Mouse (Mus musculus): ENCODE measurements around the gene Prss48.

The Prss48 gene

GRCm38 (mm10) chr3:86002423-86002822 lies at the start of gene Prss48:
TSS of gene Prss48 (minus strand) at chr3:86002491.
- no peak for DNase-seq (ENCODE audit: low spot score)

DNA sequence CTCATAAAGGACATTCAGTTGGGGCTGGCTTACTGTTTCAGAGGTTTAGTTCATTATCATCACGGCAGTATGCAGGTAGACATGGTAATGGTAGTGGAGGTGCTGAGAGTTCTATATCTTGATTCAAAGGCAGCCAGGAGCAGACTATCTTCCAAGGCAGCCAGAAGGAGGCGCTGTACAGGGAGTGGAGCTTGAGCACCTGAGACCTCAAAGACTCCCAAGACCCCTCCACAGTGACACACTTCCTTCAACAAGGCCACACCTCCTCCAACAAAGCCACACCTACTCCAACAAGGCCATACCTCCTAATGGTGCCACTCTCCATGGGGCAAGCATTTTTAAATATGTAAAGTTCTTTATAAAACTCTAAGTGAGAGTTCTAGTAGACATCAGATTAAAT lies 46.8 kb upstream of the Prss48 start:
- DNase-seq (ENCODE audit: low spot score): no peak

- DNase-seq (ENCODE audit: low spot score): no peak
These were observed 45.6 kb upstream of the Prss48 start for GRCm38 (mm10) chr3:86047686-86048408.

- DNase-seq (ENCODE audit: low spot score): no peak
These were observed 38.3 kb upstream of the Prss48 start for GRCm38 (mm10) chr3:86040286-86041201.

- no peak for DNase-seq (ENCODE audit: low spot score)
These were observed 36.4 kb upstream of the Prss48 start for GRCm38 (mm10) chr3:86038648-86039047.

- no peak for DNase-seq (ENCODE audit: low spot score)
These were observed 35.7 kb upstream of the Prss48 start for GRCm38 (mm10) chr3:86037926-86038484.

DNA sequence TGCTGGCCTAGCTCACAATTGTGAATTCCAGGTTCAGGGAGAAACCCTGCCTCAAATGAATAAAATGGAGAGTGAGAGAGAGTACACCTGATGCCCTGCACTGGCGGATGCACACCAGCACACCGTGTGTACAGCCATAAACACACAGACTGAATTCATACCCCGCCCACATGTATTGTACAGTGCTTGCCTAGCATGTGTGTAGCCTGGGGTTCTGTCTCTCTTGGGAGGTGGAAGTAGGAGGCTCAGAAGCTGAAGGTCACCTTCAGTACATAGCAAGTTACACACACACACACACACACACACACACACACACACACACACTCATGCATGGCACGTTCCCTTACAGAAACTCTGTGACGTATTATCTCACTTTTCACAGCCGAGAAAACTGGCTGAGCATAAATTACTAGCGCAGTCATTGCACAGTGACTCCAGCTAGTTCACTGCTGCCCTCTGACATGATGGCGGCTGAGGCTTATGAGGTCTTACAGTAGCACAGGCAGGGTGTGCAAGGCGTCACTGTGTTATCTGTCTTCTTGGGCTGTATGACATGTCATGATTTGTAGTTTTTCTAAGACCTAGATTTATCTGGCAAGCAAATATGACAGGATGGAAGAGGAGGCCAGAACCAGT lies 31.3 kb upstream of the Prss48 start:
- no peak for DNase-seq (ENCODE audit: low spot score)

GRCm38 (mm10) chr3:86030566-86030965 lies 28.3 kb upstream of the Prss48 start:
- DNase-seq (ENCODE audit: low spot score): no peak

DNA sequence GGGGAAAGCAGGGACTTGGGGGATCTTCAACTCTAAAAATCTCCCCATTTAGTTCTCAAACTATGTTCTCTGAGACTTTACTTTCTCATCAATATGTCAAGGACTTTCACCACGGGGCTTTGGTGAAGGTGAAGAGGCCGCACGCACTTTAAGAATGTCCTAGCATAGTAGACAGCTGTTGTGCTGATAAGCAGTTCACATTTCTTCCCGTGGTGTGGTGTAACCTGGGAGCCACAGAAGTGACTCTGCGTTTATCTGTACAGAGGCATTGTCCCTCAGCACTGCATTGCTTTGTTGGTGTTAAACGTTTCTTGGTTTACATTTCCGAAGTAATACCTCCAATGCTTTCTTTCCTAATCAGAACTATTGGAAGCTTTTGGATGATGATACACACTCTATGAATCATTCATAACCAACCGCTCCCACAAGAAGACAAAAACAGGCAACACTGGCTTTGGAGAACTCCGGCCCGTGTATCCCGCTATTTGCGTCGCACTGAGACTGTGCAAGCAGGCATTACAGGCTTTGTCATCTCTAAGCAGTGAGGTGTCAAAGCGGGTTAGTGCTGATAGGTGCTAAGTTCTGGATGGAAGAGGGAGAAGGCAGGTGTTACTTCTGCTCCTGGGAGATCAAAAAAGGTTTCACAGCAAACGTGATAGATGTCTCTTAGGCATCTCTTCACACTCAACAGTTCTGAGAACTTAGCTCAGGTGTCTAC lies 26.5 kb upstream of the Prss48 start:
- no peak for DNase-seq (ENCODE audit: low spot score)

GRCm38 (mm10) chr3:86025341-86026137 lies 23.2 kb upstream of the Prss48 start:
- no peak for DNase-seq (ENCODE audit: low spot score)

GRCm38 (mm10) chr3:86024065-86024795 lies 21.9 kb upstream of the Prss48 start:
- no peak for DNase-seq (ENCODE audit: low spot score)

DNA sequence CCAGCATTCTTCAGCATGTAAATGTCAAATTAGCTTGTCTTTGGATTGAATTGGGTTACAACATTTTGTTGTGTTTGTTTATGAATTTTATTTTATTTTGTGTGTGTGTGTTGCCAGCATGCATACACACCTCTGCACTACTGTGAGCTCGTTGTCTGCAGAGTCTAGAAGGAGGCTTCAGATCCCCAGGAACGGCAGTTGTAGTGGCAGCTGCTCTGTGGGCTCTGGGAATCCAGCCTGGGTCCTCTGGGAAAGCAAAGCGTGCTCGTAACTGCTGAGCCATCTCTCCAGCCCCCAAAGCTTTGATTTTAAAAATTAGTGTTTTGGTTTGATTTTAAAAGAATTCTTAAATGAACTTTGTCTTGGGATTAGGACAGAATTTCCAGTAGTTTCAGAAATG lies 19.4 kb upstream of the Prss48 start:
- no peak for DNase-seq (ENCODE audit: low spot score)

DNA sequence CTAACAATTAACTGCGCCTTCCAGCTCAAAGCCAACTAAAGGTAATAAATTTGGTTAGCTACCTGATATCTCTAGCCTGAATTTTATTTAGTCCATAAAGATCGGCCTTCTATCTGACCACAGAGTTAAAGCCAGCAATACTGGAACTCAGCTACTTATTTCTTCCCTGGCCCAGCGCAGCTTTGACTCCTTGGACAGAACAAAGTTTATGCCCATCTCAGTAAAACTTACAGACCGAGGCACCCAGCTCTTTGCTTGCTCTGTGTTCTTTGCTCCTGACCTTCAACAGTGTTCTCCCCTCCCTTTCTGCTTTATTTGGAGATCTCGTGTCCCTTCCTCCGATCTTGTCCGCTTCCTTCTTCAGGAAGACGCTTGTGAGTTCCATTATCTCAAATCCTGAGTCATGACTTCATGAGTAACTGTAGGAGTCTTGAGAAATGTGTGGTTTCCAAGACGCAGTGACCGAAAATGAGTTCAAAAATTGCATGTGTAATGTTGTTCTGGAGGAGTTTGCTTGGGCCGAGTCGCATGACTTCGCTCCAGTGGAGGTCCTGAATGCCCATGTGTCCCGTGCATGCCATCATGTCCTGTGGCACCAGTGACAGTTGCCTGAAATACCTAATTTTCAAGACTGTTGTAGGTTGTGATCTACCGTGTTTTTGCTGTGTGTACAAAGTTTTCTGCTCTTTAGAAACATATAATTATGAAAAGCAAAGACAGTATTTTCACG lies 18.8 kb upstream of the Prss48 start:
- DNase-seq (ENCODE audit: low spot score): no peak

DNA sequence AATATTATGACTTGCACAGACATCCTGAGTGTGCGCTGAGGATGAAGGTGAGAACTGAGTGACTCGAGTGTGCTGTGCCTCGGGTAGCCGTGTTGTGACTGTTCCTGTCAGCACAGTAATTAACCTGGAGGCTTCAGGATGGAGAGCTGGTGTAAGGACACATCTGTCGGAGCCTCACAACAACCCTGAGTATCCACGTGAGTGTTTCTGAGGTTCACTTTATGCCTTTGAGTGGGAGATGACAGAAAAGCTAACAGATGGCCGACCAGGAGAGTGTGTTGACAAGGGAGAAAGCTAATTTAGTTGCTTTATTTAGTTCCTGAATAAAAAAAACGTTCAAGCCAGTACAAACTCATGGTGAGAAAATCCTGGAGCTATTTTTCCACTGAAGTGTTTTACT lies 15.2 kb upstream of the Prss48 start:
- DNase-seq (ENCODE audit: low spot score): no peak

GRCm38 (mm10) chr3:86016965-86017364 lies 14.7 kb upstream of the Prss48 start:
- no peak for DNase-seq (ENCODE audit: low spot score)

- no peak for DNase-seq (ENCODE audit: low spot score)
These were observed 11.5 kb upstream of the Prss48 start for GRCm38 (mm10) chr3:86013837-86014236.

- DNase-seq (ENCODE audit: low spot score): no peak
These were observed 9.5 kb upstream of the Prss48 start for GRCm38 (mm10) chr3:86011833-86012232.

- DNase-seq (ENCODE audit: low spot score): no peak
These were observed 9.1 kb upstream of the Prss48 start for GRCm38 (mm10) chr3:86011373-86011772.

- DNase-seq (ENCODE audit: low spot score): no peak
These were observed 8.3 kb upstream of the Prss48 start for GRCm38 (mm10) chr3:86010618-86011017.

DNA sequence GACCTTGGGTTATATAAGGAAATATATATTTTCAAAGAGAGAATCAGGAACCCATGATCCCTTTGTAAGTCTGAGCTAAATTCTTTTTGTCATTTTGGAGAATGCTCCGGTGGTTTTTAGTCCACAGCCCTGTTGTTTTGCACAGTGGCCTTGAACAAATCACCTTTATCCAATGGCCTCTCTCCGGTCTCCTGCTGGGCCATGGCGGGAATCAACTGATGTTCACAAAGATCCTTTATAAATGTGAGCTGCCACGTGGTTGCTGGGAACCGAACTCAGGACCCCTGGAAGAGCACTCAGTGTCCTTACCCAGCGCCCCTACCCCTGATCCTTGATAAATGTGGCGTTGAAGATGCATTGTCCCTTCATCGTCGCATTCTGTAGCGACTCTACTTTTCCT lies 2.5 kb upstream of the Prss48 start:
- no peak for DNase-seq (ENCODE audit: low spot score)
